Mouse (Mus musculus) MEL (cell line): Measurements from ENCODE around the gene E330017A01Rik. TPM values are rescaled to one million over a fixed set of nuclear protein-coding genes. Genes with fewer than 3 reads are reported as not detected.

Source experiments
- DNase-seq: peaks from one replicate; pipeline ENCODE4 v3.0.0; 2011; ENCODE audit warnings: low read depth, low spot score
- H3K27ac ChIP-seq: 2 replicates; pipeline ENCODE4 v1.5.1; 2012; ENCODE audit warnings: low read depth, mild to moderate bottlenecking, control low read depth, low read length, moderate library complexity; ENCODE audit not compliant: control insufficient read depth
- H3K27me3 ChIP-seq, 2 experiments: fragments of 150-350 bp in 1 of 2; sonication (generic) in 1 of 2; 2 replicates each; pipeline ENCODE4 v1.6.1; 2012; ENCODE audit warnings: low read length in 2 of 2, mild to moderate bottlenecking in 2 of 2, improper control_type of control experiment in 1 of 2, moderate library complexity in 1 of 2; ENCODE audit not compliant: insufficient read depth in 2 of 2, control insufficient read depth in 1 of 2
- H3K36me3 ChIP-seq, 2 experiments: 2 replicates each; pipeline ENCODE4 v1.6.1; 2012 to 2014; ENCODE audit warnings: low read length in 2 of 2, improper control_type of control experiment in 1 of 2, inconsistent platforms in 1 of 2, mild to moderate bottlenecking in 1 of 2; ENCODE audit not compliant: insufficient read depth in 2 of 2, control insufficient read depth in 1 of 2
- H3K4me1 ChIP-seq, 2 experiments: fragments of 150-350 bp in 1 of 2; sonication (generic) in 1 of 2; 2 replicates each; pipeline ENCODE4 v1.6.1; 2012; ENCODE audit warnings: low read length in 2 of 2, improper control_type of control experiment in 1 of 2, mild to moderate bottlenecking in 1 of 2; ENCODE audit not compliant: insufficient read depth in 2 of 2, control insufficient read depth in 1 of 2
- H3K4me3 ChIP-seq, 2 experiments: fragments of 150-350 bp in 1 of 2; sonication (generic) in 1 of 2; 2 replicates each; pipeline ENCODE4 v1.5.1; 2012; ENCODE audit warnings: low read depth in 2 of 2, low read length in 2 of 2, mild to moderate bottlenecking in 2 of 2, moderate library complexity in 2 of 2, control low read depth in 1 of 2, improper control_type of control experiment in 1 of 2; ENCODE audit not compliant: control insufficient read depth in 1 of 2, insufficient read depth in 1 of 2
- H3K79me2 ChIP-seq: 2 replicates; pipeline ENCODE4 v1.6.1; 2012; ENCODE audit warnings: mild to moderate bottlenecking, low read length, moderate library complexity; ENCODE audit not compliant: control insufficient read depth, poor library complexity, insufficient read depth
- H3K9ac ChIP-seq: 2 replicates; pipeline ENCODE4 v1.6.1; 2012; ENCODE audit warnings: low read depth, mild to moderate bottlenecking, control low read depth, low read length, moderate library complexity; ENCODE audit not compliant: control insufficient read depth, poor library complexity, severe bottlenecking
- H3K9me3 ChIP-seq: fragments of 150-350 bp; sonication (generic); replicated peaks from 2 replicates; pipeline ENCODE4 v1.6.1; 2012; ENCODE audit warnings: mild to moderate bottlenecking, low read length, improper control_type of control experiment, moderate library complexity; ENCODE audit not compliant: insufficient read depth
- BHLHE40 ChIP-seq: IDR thresholded peaks from 2 replicates; pipeline ENCODE4 v1.6.1; 2012; ENCODE audit warnings: low read depth, mild to moderate bottlenecking, inconsistent platforms, low read length, improper control_type of control experiment, borderline replicate concordance
- CHD1 ChIP-seq: IDR thresholded peaks from 2 replicates; pipeline ENCODE4 v1.6.1; 2012; ENCODE audit warnings: low read depth, mild to moderate bottlenecking, inconsistent platforms, low read length, improper control_type of control experiment
- CHD2 ChIP-seq: IDR thresholded peaks from 2 replicates; pipeline ENCODE4 v1.6.1; 2011; ENCODE audit warnings: low read length, improper control_type of control experiment
- CTCF ChIP-seq, 3 experiments: IDR thresholded peaks in 2 of 3; conservative IDR thresholded peaks in 1 of 3; 2 replicates each; pipeline ENCODE4 v1.5.1; 2011 to 2012; ENCODE audit warnings: low read length in 3 of 3, low read depth in 2 of 3, mild to moderate bottlenecking in 2 of 3, improper control_type of control experiment in 1 of 3, inconsistent platforms in 1 of 3, mixed read lengths in 1 of 3, moderate library complexity in 1 of 3; ENCODE audit not compliant: control insufficient read depth in 1 of 3, insufficient read depth in 1 of 3, poor library complexity in 1 of 3, severe bottlenecking in 1 of 3
- E2F4 ChIP-seq: IDR thresholded peaks from 2 replicates; pipeline ENCODE4 v1.6.1; 2011; ENCODE audit warnings: low read depth, low read length, improper control_type of control experiment, borderline replicate concordance
- EP300 ChIP-seq, 2 experiments: IDR thresholded peaks; 2 replicates each; pipeline ENCODE4 v1.6.1; 2011; ENCODE audit warnings: improper control_type of control experiment in 2 of 2, low read length in 2 of 2, low read depth in 1 of 2, mild to moderate bottlenecking in 1 of 2
- ETS1 ChIP-seq: IDR thresholded peaks from 2 replicates; pipeline ENCODE4 v1.6.1; 2012; ENCODE audit warnings: low read depth, mild to moderate bottlenecking, inconsistent platforms, low read length, improper control_type of control experiment, moderate library complexity
- GABPA ChIP-seq: IDR thresholded peaks from 2 replicates; pipeline ENCODE4 v1.6.1; 2012; ENCODE audit warnings: low read depth, mild to moderate bottlenecking, inconsistent platforms, low read length, improper control_type of control experiment, moderate library complexity
- GATA1 ChIP-seq: IDR thresholded peaks from 2 replicates; pipeline ENCODE4 v1.6.1; 2011; ENCODE audit warnings: low read depth, low read length, improper control_type of control experiment
- HCFC1 ChIP-seq: IDR thresholded peaks from 2 replicates; pipeline ENCODE4 v1.6.1; 2012; ENCODE audit warnings: low read depth, mild to moderate bottlenecking, inconsistent platforms, low read length, improper control_type of control experiment, moderate library complexity
- JUND ChIP-seq: IDR thresholded peaks from 2 replicates; pipeline ENCODE4 v1.6.1; 2011; ENCODE audit warnings: low read depth, mild to moderate bottlenecking, improper control_type of control experiment, low read length
- MAFK ChIP-seq: IDR thresholded peaks from 2 replicates; pipeline ENCODE4 v1.6.1; 2011; ENCODE audit warnings: low read depth, mild to moderate bottlenecking, low read length, improper control_type of control experiment, borderline replicate concordance
- MAX ChIP-seq: IDR thresholded peaks from 2 replicates; pipeline ENCODE4 v1.6.1; 2011; ENCODE audit warnings: low read length, improper control_type of control experiment
- MAZ ChIP-seq: IDR thresholded peaks from 2 replicates; pipeline ENCODE4 v1.6.1; 2012; ENCODE audit warnings: low read depth, mild to moderate bottlenecking, inconsistent platforms, low read length, improper control_type of control experiment
- MXI1 ChIP-seq: IDR thresholded peaks from 2 replicates; pipeline ENCODE4 v1.6.1; 2011; ENCODE audit warnings: mild to moderate bottlenecking, low read depth, low read length, improper control_type of control experiment
- MYB ChIP-seq: IDR thresholded peaks from 2 replicates; pipeline ENCODE4 v1.6.1; 2011; ENCODE audit warnings: mild to moderate bottlenecking, low read depth, low read length, improper control_type of control experiment
- MYC ChIP-seq: IDR thresholded peaks from 2 replicates; pipeline ENCODE4 v1.6.1; 2011; ENCODE audit warnings: low read depth, mild to moderate bottlenecking, low read length, improper control_type of control experiment, moderate library complexity
- NELFE ChIP-seq: IDR thresholded peaks from 2 replicates; pipeline ENCODE4 v1.6.1; 2011; ENCODE audit warnings: low read depth, low read length, improper control_type of control experiment
- NRF1 ChIP-seq: IDR thresholded peaks from 2 replicates; pipeline ENCODE4 v1.6.1; 2014; ENCODE audit warnings: low read depth, mild to moderate bottlenecking, inconsistent platforms, low read length, improper control_type of control experiment, moderate library complexity; ENCODE audit not compliant: poor library complexity, insufficient read depth, severe bottlenecking
- POLR2A ChIP-seq, 2 experiments: IDR thresholded peaks; 2 replicates each; pipeline ENCODE4 v1.6.1; 2011 to 2012; ENCODE audit warnings: low read length in 2 of 2, mild to moderate bottlenecking in 2 of 2, control low read depth in 1 of 2, improper control_type of control experiment in 1 of 2, low read depth in 1 of 2, moderate library complexity in 1 of 2; ENCODE audit not compliant: control insufficient read depth in 1 of 2, insufficient read depth in 1 of 2, poor library complexity in 1 of 2
- POLR2AphosphoS2 ChIP-seq: IDR thresholded peaks from 2 replicates; pipeline ENCODE4 v1.6.1; 2011; ENCODE audit warnings: low read length, improper control_type of control experiment
- POLR2AphosphoS5 ChIP-seq: IDR thresholded peaks from 2 replicates; pipeline ENCODE4 v1.6.1; 2012; ENCODE audit warnings: low read depth, borderline replicate concordance, mild to moderate bottlenecking, inconsistent platforms, low read length, moderate library complexity, mixed read lengths
- RAD21 ChIP-seq: IDR thresholded peaks from 2 replicates; pipeline ENCODE4 v1.6.1; 2011; ENCODE audit warnings: mild to moderate bottlenecking, low read depth, low read length, improper control_type of control experiment
- RCOR1 ChIP-seq: IDR thresholded peaks from 2 replicates; pipeline ENCODE4 v1.6.1; 2012; ENCODE audit warnings: low read depth, mild to moderate bottlenecking, inconsistent platforms, low read length, improper control_type of control experiment
- SIN3A ChIP-seq: IDR thresholded peaks from 2 replicates; pipeline ENCODE4 v1.6.1; 2012; ENCODE audit warnings: low read length, improper control_type of control experiment, inconsistent platforms
- SMC3 ChIP-seq: IDR thresholded peaks from 2 replicates; pipeline ENCODE4 v1.6.1; 2011; ENCODE audit warnings: low read depth, low read length, improper control_type of control experiment
- TAL1 ChIP-seq: IDR thresholded peaks from 2 replicates; pipeline ENCODE4 v1.6.1; 2012; ENCODE audit warnings: mild to moderate bottlenecking, inconsistent platforms, low read length, moderate library complexity, mixed read lengths
- TBP ChIP-seq: IDR thresholded peaks from 2 replicates; pipeline ENCODE4 v1.8.0; 2011; ENCODE audit warnings: low read depth, low read length, improper control_type of control experiment
- TCF12 ChIP-seq: IDR thresholded peaks from 2 replicates; pipeline ENCODE4 v1.6.1; 2014; ENCODE audit warnings: low read depth, mild to moderate bottlenecking, inconsistent platforms, low read length, improper control_type of control experiment, moderate library complexity
- UBTF ChIP-seq: IDR thresholded peaks from 2 replicates; pipeline ENCODE4 v1.6.1; 2012; ENCODE audit warnings: low read depth, mild to moderate bottlenecking, inconsistent platforms, low read length, improper control_type of control experiment, moderate library complexity, borderline replicate concordance; ENCODE audit not compliant: insufficient read depth
- USF1 ChIP-seq: IDR thresholded peaks from 2 replicates; pipeline ENCODE4 v1.6.1; 2014; ENCODE audit warnings: low read depth, mild to moderate bottlenecking, inconsistent platforms, low read length, improper control_type of control experiment, moderate library complexity
- USF2 ChIP-seq, 2 experiments: IDR thresholded peaks; 2 replicates each; pipeline ENCODE4 v1.6.1; 2011 to 2012; ENCODE audit warnings: improper control_type of control experiment in 2 of 2, low read length in 2 of 2, borderline replicate concordance in 1 of 2, inconsistent platforms in 1 of 2, low read depth in 1 of 2, mild to moderate bottlenecking in 1 of 2; ENCODE audit not compliant: insufficient read depth in 1 of 2
- ZC3H11A ChIP-seq: IDR thresholded peaks from 2 replicates; pipeline ENCODE4 v1.6.1; 2012; ENCODE audit warnings: low read depth, mild to moderate bottlenecking, inconsistent platforms, low read length, improper control_type of control experiment
- ZKSCAN1 ChIP-seq: IDR thresholded peaks from 2 replicates; pipeline ENCODE4 v1.6.1; 2012; ENCODE audit warnings: low read depth, mild to moderate bottlenecking, inconsistent platforms, low read length, improper control_type of control experiment, moderate library complexity
- ZMIZ1 ChIP-seq: IDR thresholded peaks from 2 replicates; pipeline ENCODE4 v1.6.1; 2012; ENCODE audit warnings: low read depth, mild to moderate bottlenecking, inconsistent platforms, low read length, improper control_type of control experiment, moderate library complexity
- ZNF384 ChIP-seq: IDR thresholded peaks from 2 replicates; pipeline ENCODE4 v1.6.1; 2012; ENCODE audit warnings: low read depth, mild to moderate bottlenecking, inconsistent platforms, low read length, improper control_type of control experiment
- polyA plus RNA-seq, 2 experiments: library from polyadenylated mRNA; stranded (reverse) in 1 of 2; unstranded in 1 of 2; fragments of >175 nt in 1 of 2; fragments of >200 nt in 1 of 2; gene quantifications; 2 replicates each; pipeline versions ENCODE4 v1.2.1 to v1.2.4; 2012; ENCODE audit warnings: low replicate concordance in 2 of 2, low read depth in 1 of 2; ENCODE audit not compliant: insufficient read length in 2 of 2, insufficient read depth in 1 of 2, missing spikeins in 1 of 2
- total RNA-seq: library from RNA; depleted of rRNA; stranded (reverse); fragments of 300-350 nt; gene quantifications from 2 replicates; pipeline ENCODE4 v1.2.3, GENCODE M21; 2012; rRNA removed

Gene E330017A01Rik
- 4.3 and 7.5 TPM in 2 replicates for total RNA-seq
- polyA plus RNA-seq: 1 to 10 TPM in 1 of 2 experiments, not detected in 1; 8.2 TPM

DNA sequence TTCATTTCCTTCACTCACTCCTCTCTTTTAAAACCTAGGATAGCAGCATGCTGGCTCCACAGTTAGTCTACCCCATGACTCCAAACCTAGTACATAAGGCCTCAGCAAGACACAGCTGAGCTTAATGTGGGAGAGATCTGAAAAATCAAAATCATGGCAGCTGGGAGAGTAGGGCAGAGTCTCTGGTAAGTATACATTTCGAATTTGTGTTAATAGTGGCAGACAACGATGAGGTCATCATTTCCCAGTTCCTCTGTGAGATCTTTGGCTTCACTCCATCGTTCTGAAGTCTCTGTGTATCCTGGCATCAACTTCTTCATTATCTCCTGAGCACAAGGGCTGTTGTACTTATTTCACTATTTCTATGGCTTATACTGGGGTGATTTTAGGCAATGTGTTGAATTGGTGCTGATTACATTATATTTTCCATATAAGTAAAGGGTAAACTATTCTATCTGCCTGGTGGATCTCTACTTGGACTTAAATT lies at the start of gene E330017A01Rik:
E330017A01Rik (minus strand) TSS at position 51 of the 487 bp plus-strand sequence.
- peak within 1 kb of the TSS; percentile 88 for H3K27ac ChIP-seq
- no peaks in the 10 kb centered on the region for H3K79me2 ChIP-seq
- no peak for TF ChIP-seq USF1
- no peak for TF ChIP-seq RCOR1
- no peak for TF ChIP-seq UBTF
- no peak for TF ChIP-seq TBP
- TF ChIP-seq RAD21: no peak
- peak; percentile 53; the same call in 1 of the 2 replicates for TF ChIP-seq TCF12
- peak; percentile 65 for TF ChIP-seq GATA1
- TF ChIP-seq NELFE: no peak
- no peak for TF ChIP-seq ZMIZ1
- TF ChIP-seq TAL1: peak; percentile 37; the same call in 1 of the 2 replicates
- no peak for TF ChIP-seq MYC
- TF ChIP-seq MAX: no peak
- TF ChIP-seq SMC3: no peak
- no peak for TF ChIP-seq POLR2A (IDR thresholded peaks at IDR 0.05; ENCODE audit: control insufficient read depth in 1 of 2, insufficient read depth in 1 of 2, low read depth in 1 of 2, low read length in 2 of 2, poor library complexity in 1 of 2)
- peak; percentile 94 for TF ChIP-seq ETS1
- TF ChIP-seq JUND: peak; percentile 61; the same call in 1 of the 2 replicates
- TF ChIP-seq POLR2AphosphoS2: no peak
- TF ChIP-seq MYB: no peak
- TF ChIP-seq MXI1: no peak; the same call in 1 of the 2 replicates
- no peak for TF ChIP-seq CHD1
- TF ChIP-seq GABPA: no peak
- no peak for TF ChIP-seq MAZ
- TF ChIP-seq USF2 (IDR thresholded peaks at IDR 0.05; ENCODE audit: borderline replicate concordance in 1 of 2, insufficient read depth in 1 of 2, low read depth in 1 of 2, low read length in 2 of 2): no peak
- TF ChIP-seq ZKSCAN1: no peak
- no peak for TF ChIP-seq CTCF (IDR thresholded peaks at IDR 0.05 in 2 of 3, conservative IDR thresholded peaks at IDR 0.05 in 1 of 3; ENCODE audit: control insufficient read depth in 1 of 3, insufficient read depth in 1 of 3, low read depth in 2 of 3, low read length in 3 of 3, poor library complexity in 1 of 3, severe bottlenecking in 1 of 3)
- TF ChIP-seq NRF1: no peak
- TF ChIP-seq POLR2AphosphoS5: no peak
- TF ChIP-seq HCFC1: no peak
- TF ChIP-seq EP300 (IDR thresholded peaks at IDR 0.05; ENCODE audit: low read depth in 1 of 2, low read length in 2 of 2): peak; percentile 20 to 68; a peak in 2 of 4 replicates
- TF ChIP-seq E2F4: no peak
- TF ChIP-seq CHD2: no peak
- no peak for TF ChIP-seq MAFK
- TF ChIP-seq ZC3H11A: no peak; the same call in 1 of the 2 replicates
- no peak for TF ChIP-seq ZNF384
- no peak for TF ChIP-seq BHLHE40
- TF ChIP-seq SIN3A: no peak
- TF ChIP-seq, all 39 proteins: peak for 6
- DNase-seq: peak; percentile 90
- Histone ChIP-seq H3K4me3 (peak within 1 kb of the TSS; percentile 62 to 71), H3K27me3 (no peaks in the 10 kb centered on the region), H3K4me1 (peaks cover 4 to 8% of the 10 kb centered on the region in 2 experiments; a peak in 2 of 4 replicates), H3K36me3 (peaks cover 0 to 14% of the 10 kb centered on the region in 2 experiments; a peak in 2 of 4 replicates), H3K9ac (peak within 1 kb of the TSS; percentile 46), H3K9me3 (no peaks in the 10 kb centered on the region)
